Mouse (Mus musculus): ENCODE results near the gene 1700037C18Rik. TPM values are rescaled to one million over a fixed set of nuclear protein-coding genes. Genes with fewer than 3 reads are reported as not detected.

1700037C18Rik gene
- 1.8 and 1.9 TPM in 2 replicates for polyA plus RNA-seq (2015; fragmentation: Nextera tagmentation; extraction: Ambion mirVana)

GRCm38 (mm10) chr16:3908537-3909111 is at the start of gene 1700037C18Rik, which contains the start of gene Cluap1:
Gene 1700037C18Rik (minus strand): TSS chr16:3908689.
Gene Cluap1 (plus strand): TSS chr16:3908801.
- peak; percentile 97 for ATAC-seq (ENCODE audit: low read depth)
- peak within 1 kb of the TSS; percentile 75 for H3K4me3 ChIP-seq (ENCODE audit: low read depth, low read length)
- no peaks in the 10 kb centered on the region for H3K27me3 ChIP-seq (ENCODE audit: control insufficient read depth, insufficient read depth, low read depth, low read length)
- peak within 1 kb of the TSS; percentile 79 for H3K27ac ChIP-seq (ENCODE audit: low read length)
- peak within 1 kb of the TSS; percentile 97 for H3K4me2 ChIP-seq (ENCODE audit: low read depth, low read length)
- H3K9me3 ChIP-seq (replicated peaks; ENCODE audit: control insufficient read depth, low read length): no peaks in the 10 kb centered on the region
- WGBS (ENCODE audit: insufficient replicate concordance): under 1% methylated on average over 33 of the region's 33 CpGs
- H3K36me3 ChIP-seq (ENCODE audit: control insufficient read depth, insufficient read depth): no peaks in the 10 kb centered on the region; the same call in 1 of the 2 replicates
- peaks cover 9% of the 10 kb centered on the region for H3K4me1 ChIP-seq (ENCODE audit: control insufficient read depth, low read depth, low read length)
- peak within 1 kb of the TSS; percentile 79 for H3K9ac ChIP-seq (ENCODE audit: low read depth, low read length)

- Histone ChIP-seq H3K9me3 (replicated peaks; ENCODE audit: control insufficient read depth, low read length) (no peaks in the 10 kb centered on the region), H3K4me3 (ENCODE audit: low read depth, low read length) (no peak overlapping the region), H3K27me3 (ENCODE audit: control insufficient read depth, insufficient read depth, low read depth, low read length) (no peaks in the 10 kb centered on the region), H3K36me3 (ENCODE audit: control insufficient read depth, insufficient read depth) (no peaks in the 10 kb centered on the region), H3K4me2 (ENCODE audit: low read depth, low read length) (no peak overlapping the region), H3K27ac (ENCODE audit: low read length) (no peak overlapping the region), H3K9ac (ENCODE audit: low read depth, low read length) (no peak overlapping the region), H3K4me1 (ENCODE audit: control insufficient read depth, low read depth, low read length) (no peaks in the 10 kb centered on the region)
- no peak for ATAC-seq (ENCODE audit: low read depth)
- WGBS (ENCODE audit: insufficient replicate concordance): 65% methylated on average over 6 of the region's 6 CpGs
These were observed 47.9 kb upstream of the 1700037C18Rik start for GRCm38 (mm10) chr16:3956369-3956768.

GRCm38 (mm10) chr16:3951141-3951540 is 42.7 kb upstream of the 1700037C18Rik start:
- no peaks in the 10 kb centered on the region for H3K4me1 ChIP-seq (ENCODE audit: control insufficient read depth, low read depth, low read length)
- no peak overlapping the region for H3K27ac ChIP-seq (ENCODE audit: low read length)
- no peaks in the 10 kb centered on the region for H3K27me3 ChIP-seq (ENCODE audit: control insufficient read depth, insufficient read depth, low read depth, low read length)
- H3K4me3 ChIP-seq (ENCODE audit: low read depth, low read length): no peak overlapping the region
- no peak overlapping the region for H3K9ac ChIP-seq (ENCODE audit: low read depth, low read length)
- 68% methylated on average over 1 of the region's 1 CpGs for WGBS (ENCODE audit: insufficient replicate concordance)
- no peaks in the 10 kb centered on the region for H3K9me3 ChIP-seq (replicated peaks; ENCODE audit: control insufficient read depth, low read length)
- H3K36me3 ChIP-seq (ENCODE audit: control insufficient read depth, insufficient read depth): no peaks in the 10 kb centered on the region
- ATAC-seq (ENCODE audit: low read depth): no peak
- no peak overlapping the region for H3K4me2 ChIP-seq (ENCODE audit: low read depth, low read length)

DNA sequence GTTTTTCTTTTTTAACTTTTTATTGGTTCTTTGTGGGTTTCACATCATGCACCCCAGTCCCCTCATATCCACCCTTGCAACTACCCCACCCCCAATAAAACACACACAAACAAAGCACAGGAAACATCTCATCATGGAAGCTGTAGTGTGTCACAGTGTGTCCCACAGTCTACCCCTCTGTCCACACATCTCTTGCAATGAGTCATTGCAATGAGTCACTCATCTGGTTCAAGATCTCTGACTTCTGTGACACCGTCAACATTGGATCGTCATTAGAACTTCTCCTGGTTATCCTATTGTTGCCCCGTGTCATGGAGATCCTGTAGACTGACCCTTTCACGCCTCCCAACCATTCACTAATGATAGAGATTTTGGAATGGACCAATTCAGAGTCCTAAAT is 26.2 kb upstream of the 1700037C18Rik start:
- Histone ChIP-seq H3K9ac (ENCODE audit: low read depth, low read length) (no peak overlapping the region), H3K4me1 (ENCODE audit: control insufficient read depth, low read depth, low read length) (no peaks in the 10 kb centered on the region), H3K27ac (ENCODE audit: low read length) (no peak overlapping the region), H3K4me3 (ENCODE audit: low read depth, low read length) (no peak overlapping the region), H3K36me3 (ENCODE audit: control insufficient read depth, insufficient read depth) (peaks cover 2% of the 10 kb centered on the region; the same call in 1 of the 2 replicates), H3K9me3 (replicated peaks; ENCODE audit: control insufficient read depth, low read length) (no peaks in the 10 kb centered on the region), H3K27me3 (ENCODE audit: control insufficient read depth, insufficient read depth, low read depth, low read length) (no peaks in the 10 kb centered on the region), H3K4me2 (ENCODE audit: low read depth, low read length) (no peak overlapping the region)
- 71% methylated on average over 4 of the region's 4 CpGs for WGBS (ENCODE audit: insufficient replicate concordance)
- no peak for ATAC-seq (ENCODE audit: low read depth)

- peak; percentile 65; the same call in 1 of the 2 replicates for ATAC-seq (ENCODE audit: low read depth)
These were observed 25.6 kb upstream of the 1700037C18Rik start for GRCm38 (mm10) chr16:3934091-3934490.

GRCm38 (mm10) chr16:3933536-3933935 is 25.0 kb upstream of the 1700037C18Rik start:
- Histone ChIP-seq H3K27me3 (ENCODE audit: control insufficient read depth, insufficient read depth, low read depth, low read length) (no peaks in the 10 kb centered on the region), H3K36me3 (ENCODE audit: control insufficient read depth, insufficient read depth) (peaks cover 2% of the 10 kb centered on the region; the same call in 1 of the 2 replicates), H3K27ac (ENCODE audit: low read length) (no peak overlapping the region), H3K9me3 (replicated peaks; ENCODE audit: control insufficient read depth, low read length) (no peaks in the 10 kb centered on the region), H3K9ac (ENCODE audit: low read depth, low read length) (no peak overlapping the region), H3K4me2 (ENCODE audit: low read depth, low read length) (no peak overlapping the region), H3K4me3 (ENCODE audit: low read depth, low read length) (no peak overlapping the region), H3K4me1 (ENCODE audit: control insufficient read depth, low read depth, low read length) (no peaks in the 10 kb centered on the region)
- 78% methylated on average over 6 of the region's 6 CpGs for WGBS (ENCODE audit: insufficient replicate concordance)
- no peak for ATAC-seq (ENCODE audit: low read depth)

More at GRCm38 (mm10) chr16:3934091-3934490, 25.6 kb upstream of the 1700037C18Rik start:
- Histone ChIP-seq H3K9ac (ENCODE audit: low read depth, low read length) (no peak overlapping the region), H3K4me1 (ENCODE audit: control insufficient read depth, low read depth, low read length) (no peaks in the 10 kb centered on the region), H3K27ac (ENCODE audit: low read length) (no peak overlapping the region), H3K27me3 (ENCODE audit: control insufficient read depth, insufficient read depth, low read depth, low read length) (no peaks in the 10 kb centered on the region), H3K4me2 (ENCODE audit: low read depth, low read length) (no peak overlapping the region), H3K36me3 (ENCODE audit: control insufficient read depth, insufficient read depth) (peaks cover 2% of the 10 kb centered on the region; the same call in 1 of the 2 replicates), H3K4me3 (ENCODE audit: low read depth, low read length) (no peak overlapping the region), H3K9me3 (replicated peaks; ENCODE audit: control insufficient read depth, low read length) (no peaks in the 10 kb centered on the region)
- WGBS (ENCODE audit: insufficient replicate concordance): 46% methylated on average over 1 of the region's 1 CpGs

DNA sequence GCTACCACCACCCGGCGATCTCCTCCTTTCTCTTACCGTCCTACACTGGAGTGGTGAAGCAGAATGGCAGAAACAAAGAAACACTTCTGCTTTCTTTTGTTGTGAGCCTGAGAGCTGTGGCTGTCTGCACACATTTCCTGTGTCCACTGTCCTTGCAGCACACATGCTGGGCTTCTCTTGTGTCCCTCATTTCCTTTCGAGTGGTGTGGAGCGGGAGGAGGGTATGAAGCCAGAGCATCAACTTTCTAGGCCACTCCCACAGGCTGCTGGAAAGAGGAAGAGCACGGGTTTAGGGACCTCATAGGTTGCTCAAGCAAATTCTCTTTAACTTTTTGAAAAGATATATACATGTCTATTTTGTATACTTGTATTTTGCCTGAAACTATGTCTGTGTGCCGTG is 20.7 kb upstream of the 1700037C18Rik start:
- no peak for ATAC-seq (ENCODE audit: low read depth)
- 52% methylated on average over 7 of the region's 7 CpGs for WGBS (ENCODE audit: insufficient replicate concordance)

DNA sequence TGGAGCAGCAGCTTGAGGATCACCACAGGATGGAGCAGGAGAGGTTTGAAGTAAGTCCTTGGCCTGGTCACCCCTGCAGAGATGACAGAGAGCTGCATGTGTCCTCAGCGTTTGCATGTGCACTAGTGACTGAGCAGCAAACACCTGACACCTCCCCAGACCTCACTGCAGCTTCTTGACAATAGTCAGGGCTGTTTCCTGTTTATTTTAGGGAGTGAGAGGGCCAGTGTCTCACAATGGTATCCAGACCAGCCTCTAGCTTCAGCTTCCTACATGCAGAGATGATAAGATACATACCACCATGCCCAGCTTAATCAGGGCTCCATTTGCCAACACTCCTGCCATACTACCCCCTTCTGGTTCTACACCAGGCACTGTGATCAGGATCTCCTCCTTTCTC is 20.1 kb upstream of the 1700037C18Rik start:
- Histone ChIP-seq H3K27me3 (ENCODE audit: control insufficient read depth, insufficient read depth, low read depth, low read length) (no peaks in the 10 kb centered on the region), H3K4me2 (ENCODE audit: low read depth, low read length) (no peak overlapping the region), H3K27ac (ENCODE audit: low read length) (no peak overlapping the region), H3K9me3 (replicated peaks; ENCODE audit: control insufficient read depth, low read length) (no peaks in the 10 kb centered on the region), H3K4me3 (ENCODE audit: low read depth, low read length) (no peak overlapping the region), H3K4me1 (ENCODE audit: control insufficient read depth, low read depth, low read length) (no peaks in the 10 kb centered on the region; the same call in 1 of the 2 replicates), H3K9ac (ENCODE audit: low read depth, low read length) (no peak overlapping the region), H3K36me3 (ENCODE audit: control insufficient read depth, insufficient read depth) (peaks cover 13% of the 10 kb centered on the region)
- ATAC-seq (ENCODE audit: low read depth): no peak
- 24% methylated on average over 1 of the region's 1 CpGs for WGBS (ENCODE audit: insufficient replicate concordance)

More for the DNA sequence above, 20.7 kb upstream of the 1700037C18Rik start:
- Histone ChIP-seq H3K27ac (ENCODE audit: low read length) (no peak overlapping the region), H3K27me3 (ENCODE audit: control insufficient read depth, insufficient read depth, low read depth, low read length) (no peaks in the 10 kb centered on the region), H3K9ac (ENCODE audit: low read depth, low read length) (no peak overlapping the region), H3K4me3 (ENCODE audit: low read depth, low read length) (no peak overlapping the region), H3K36me3 (ENCODE audit: control insufficient read depth, insufficient read depth) (peaks cover 10% of the 10 kb centered on the region), H3K4me1 (ENCODE audit: control insufficient read depth, low read depth, low read length) (no peaks in the 10 kb centered on the region), H3K9me3 (replicated peaks; ENCODE audit: control insufficient read depth, low read length) (no peaks in the 10 kb centered on the region), H3K4me2 (ENCODE audit: low read depth, low read length) (no peak overlapping the region)

DNA sequence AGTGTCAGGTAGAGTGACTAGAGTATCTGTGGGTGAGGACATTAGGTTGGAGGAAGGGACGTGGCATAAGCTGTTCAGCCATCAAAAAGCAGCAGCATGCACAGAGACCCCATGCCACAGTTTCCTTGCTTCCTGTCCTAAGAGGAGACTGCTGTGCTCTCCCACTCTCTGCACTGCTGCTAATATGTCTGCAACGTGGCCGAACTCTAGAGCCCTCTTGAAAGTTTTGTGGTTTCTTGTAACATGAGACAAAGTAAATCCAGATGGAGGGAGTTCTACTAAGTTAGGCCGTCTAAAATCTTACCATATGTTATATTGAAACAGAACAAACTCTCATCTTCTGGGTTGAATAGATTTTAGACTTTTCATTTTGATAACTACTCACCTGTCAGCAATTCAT is 15.5 kb upstream of the 1700037C18Rik start:
- H3K4me2 ChIP-seq (ENCODE audit: low read depth, low read length): no peak overlapping the region; the same call in 1 of the 2 replicates
- peak overlapping the region; percentile 47 for H3K27ac ChIP-seq (ENCODE audit: low read length)
- H3K9me3 ChIP-seq (replicated peaks; ENCODE audit: control insufficient read depth, low read length): no peaks in the 10 kb centered on the region
- H3K27me3 ChIP-seq (ENCODE audit: control insufficient read depth, insufficient read depth, low read depth, low read length): no peaks in the 10 kb centered on the region
- no peak overlapping the region for H3K9ac ChIP-seq (ENCODE audit: low read depth, low read length)
- no peak for ATAC-seq (ENCODE audit: low read depth)
- no peaks in the 10 kb centered on the region; the same call in 1 of the 2 replicates for H3K4me1 ChIP-seq (ENCODE audit: control insufficient read depth, low read depth, low read length)
- peaks cover 13% of the 10 kb centered on the region for H3K36me3 ChIP-seq (ENCODE audit: control insufficient read depth, insufficient read depth)
- 64% methylated on average over 4 of the region's 4 CpGs for WGBS (ENCODE audit: insufficient replicate concordance)
- H3K4me3 ChIP-seq (ENCODE audit: low read depth, low read length): no peak overlapping the region

Measured in liver, embryonic 16.5 days (tissue).